Mouse (Mus musculus): Measurements from ENCODE around the gene Dusp9. TPM values are rescaled to one million over a fixed set of nuclear protein-coding genes. Genes with fewer than 3 reads are reported as not detected.

Gene Dusp9
- total and polyA plus RNA-seq, 2 experiments from 2014 or later = 0.12 to 2.2 TPM

DNA sequence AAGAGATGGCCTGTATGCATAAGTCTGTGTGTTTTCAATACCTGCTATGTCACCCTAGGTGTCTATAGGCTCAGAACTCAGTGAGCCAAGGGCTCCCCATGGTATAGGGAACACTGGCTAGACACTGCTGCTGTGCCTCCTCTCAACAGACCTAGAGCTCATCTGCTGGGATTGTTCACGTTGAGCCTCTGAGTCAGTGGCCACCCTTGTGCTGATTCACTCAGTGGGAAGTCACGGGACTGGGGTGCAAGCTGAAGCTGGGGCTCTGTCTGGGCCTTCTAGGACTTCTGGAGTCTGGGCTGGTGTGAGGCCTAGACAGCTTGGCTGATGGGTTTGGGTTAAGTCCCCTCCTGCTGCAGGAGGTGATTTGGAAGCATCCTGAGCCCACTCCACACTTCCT is 36.0 kb downstream of the Dusp9 start:
- peak overlapping the region; percentile 81 for H3K4me2 ChIP-seq (ENCODE audit: low read depth, low read length)
- WGBS = 52% methylated on average over 2 of the region's 2 CpGs
- peak overlapping the region; percentile 74; the same call in 1 of the 2 replicates for H3K4me3 ChIP-seq (ENCODE audit: low read depth, low read length)

DNA sequence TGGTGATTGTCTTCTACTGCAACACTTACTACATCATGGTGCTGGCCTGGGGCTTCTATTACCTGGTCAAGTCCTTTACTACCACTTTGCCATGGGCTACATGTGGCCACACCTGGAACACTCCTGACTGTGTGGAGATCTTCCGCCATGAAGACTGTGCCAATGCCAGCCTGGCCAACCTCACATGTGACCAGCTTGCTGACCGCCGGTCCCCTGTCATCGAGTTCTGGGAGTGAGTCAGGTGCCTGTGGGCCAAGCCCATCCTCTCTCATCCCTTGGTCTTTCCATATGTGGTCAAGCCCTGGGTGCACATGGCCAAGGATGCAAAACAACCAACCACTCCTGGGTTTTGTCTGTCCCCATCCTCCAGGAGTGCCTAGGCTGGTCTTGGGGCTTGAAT is 37.4 kb downstream of the Dusp9 start:
- no peaks in the 10 kb centered on the region; the same call in 1 of the 2 replicates for H3K4me1 ChIP-seq (ENCODE audit: control insufficient read depth, insufficient read depth)
- H3K27me3 ChIP-seq (ENCODE audit: control insufficient read depth, insufficient read depth, low read length) = no peaks in the 10 kb centered on the region
- no peak overlapping the region for H3K4me3 ChIP-seq (ENCODE audit: low read depth, low read length)
- no peak overlapping the region for H3K27ac ChIP-seq (ENCODE audit: low read depth)
- H3K9ac ChIP-seq (replicated peaks; ENCODE audit: low read depth, low read length) = no peak overlapping the region
- WGBS = 92% methylated on average over 4 of the region's 4 CpGs
- DNase-seq (ENCODE audit: low spot score) = no peak
- no peak overlapping the region for H3K4me2 ChIP-seq (ENCODE audit: low read depth, low read length)
- no peak for TF ChIP-seq EP300 (IDR thresholded peaks at IDR 0.05; ENCODE audit: low read depth)
- TF ChIP-seq CTCF (IDR thresholded peaks at IDR 0.05; ENCODE audit: low read depth) = no peak
- H3K36me3 ChIP-seq (replicated peaks; ENCODE audit: control insufficient read depth, insufficient read depth, low read length) = peaks cover 33% of the 10 kb centered on the region
- no peak for ATAC-seq (ENCODE audit: insufficient read depth, low read depth)
- H3K9me3 ChIP-seq (replicated peaks; ENCODE audit: control insufficient read depth, low read length) = no peaks in the 10 kb centered on the region

More for the DNA sequence above, 36.0 kb downstream of the Dusp9 start:
- DNase-seq (ENCODE audit: low spot score) (no peak), ATAC-seq (ENCODE audit: insufficient read depth, low read depth) (no peak)
- no peak for TF ChIP-seq EP300 (IDR thresholded peaks at IDR 0.05; ENCODE audit: low read depth)
- TF ChIP-seq CTCF (IDR thresholded peaks at IDR 0.05; ENCODE audit: low read depth) = no peak
- H3K27ac ChIP-seq (ENCODE audit: low read depth) = no peak overlapping the region
- no peak overlapping the region for H3K9ac ChIP-seq (replicated peaks; ENCODE audit: low read depth, low read length)
- H3K4me1 ChIP-seq (ENCODE audit: control insufficient read depth, insufficient read depth) = no peaks in the 10 kb centered on the region; the same call in 1 of the 2 replicates
- H3K9me3 ChIP-seq (replicated peaks; ENCODE audit: control insufficient read depth, low read length) = no peaks in the 10 kb centered on the region
- peaks cover 25% of the 10 kb centered on the region for H3K36me3 ChIP-seq (replicated peaks; ENCODE audit: control insufficient read depth, insufficient read depth, low read length)
- no peaks in the 10 kb centered on the region for H3K27me3 ChIP-seq (ENCODE audit: control insufficient read depth, insufficient read depth, low read length)

DNA sequence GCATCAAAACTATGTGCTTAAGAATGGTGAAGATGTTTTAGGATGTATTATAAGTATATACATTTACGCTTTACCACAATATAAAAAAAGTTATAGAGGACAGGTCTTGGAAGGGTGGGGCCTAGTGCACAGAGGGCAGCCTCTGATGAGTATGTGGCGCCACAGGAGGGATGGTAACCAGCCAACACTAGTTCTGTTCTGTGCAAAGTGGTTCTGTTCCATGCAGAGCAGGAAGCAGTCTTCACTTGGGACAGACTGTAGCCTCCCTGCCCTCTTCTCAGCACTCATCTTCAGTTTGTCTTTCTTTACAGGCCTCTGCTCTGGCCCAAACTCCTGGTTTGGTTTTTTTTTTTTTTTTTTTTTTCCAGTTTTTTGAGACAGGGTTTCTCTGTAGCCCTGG is 44.9 kb downstream of the Dusp9 start:
- Histone ChIP-seq H3K27me3 (ENCODE audit: control insufficient read depth, insufficient read depth, low read length) (no peaks in the 10 kb centered on the region), H3K4me3 (ENCODE audit: low read depth, low read length) (no peak overlapping the region), H3K9me3 (replicated peaks; ENCODE audit: control insufficient read depth, low read length) (no peaks in the 10 kb centered on the region), H3K9ac (replicated peaks; ENCODE audit: low read depth, low read length) (no peak overlapping the region), H3K36me3 (replicated peaks; ENCODE audit: control insufficient read depth, insufficient read depth, low read length) (peaks cover 40% of the 10 kb centered on the region), H3K4me1 (ENCODE audit: control insufficient read depth, insufficient read depth) (no peaks in the 10 kb centered on the region), H3K4me2 (ENCODE audit: low read depth, low read length) (no peak overlapping the region), H3K27ac (ENCODE audit: low read depth) (no peak overlapping the region)
- 87% methylated on average over 2 of the region's 2 CpGs for WGBS
- TF ChIP-seq CTCF (IDR thresholded peaks at IDR 0.05; ENCODE audit: low read depth) (no peak), EP300 (IDR thresholded peaks at IDR 0.05; ENCODE audit: low read depth) (no peak)
- no peak for ATAC-seq (ENCODE audit: insufficient read depth, low read depth)
- DNase-seq (ENCODE audit: low spot score) = no peak

DNA sequence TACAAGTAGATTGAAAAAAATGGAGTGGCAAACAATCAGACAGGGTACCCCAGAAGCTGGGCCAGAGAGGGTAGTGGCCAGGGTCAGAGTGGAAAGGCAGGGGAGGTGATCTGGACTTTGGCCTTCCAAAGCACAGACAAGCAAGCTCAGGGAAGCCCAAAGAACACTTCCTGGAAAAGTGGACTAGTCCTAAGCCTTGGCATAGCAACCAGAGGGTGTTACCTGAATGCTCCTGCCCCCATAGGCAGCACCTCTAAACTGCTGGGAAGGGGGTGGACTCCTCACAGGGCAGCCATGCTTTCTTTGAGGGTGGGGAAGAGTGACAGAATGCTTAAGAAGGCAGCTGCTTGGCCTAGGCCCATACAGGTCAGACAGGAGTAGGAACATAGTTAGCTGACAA is 45.8 kb downstream of the Dusp9 start:
- Histone ChIP-seq H3K27me3 (ENCODE audit: control insufficient read depth, insufficient read depth, low read length) (no peaks in the 10 kb centered on the region), H3K4me2 (ENCODE audit: low read depth, low read length) (no peak overlapping the region), H3K4me1 (ENCODE audit: control insufficient read depth, insufficient read depth) (no peaks in the 10 kb centered on the region), H3K4me3 (ENCODE audit: low read depth, low read length) (no peak overlapping the region), H3K9ac (replicated peaks; ENCODE audit: low read depth, low read length) (no peak overlapping the region; the same call in 1 of the 2 replicates), H3K36me3 (replicated peaks; ENCODE audit: control insufficient read depth, insufficient read depth, low read length) (peaks cover 33% of the 10 kb centered on the region), H3K9me3 (replicated peaks; ENCODE audit: control insufficient read depth, low read length) (no peaks in the 10 kb centered on the region), H3K27ac (ENCODE audit: low read depth) (peak overlapping the region; percentile 96)
- ATAC-seq (ENCODE audit: insufficient read depth, low read depth) (no peak), DNase-seq (ENCODE audit: low spot score) (no peak)
- TF ChIP-seq CTCF (IDR thresholded peaks at IDR 0.05; ENCODE audit: low read depth) = no peak
- no peak for TF ChIP-seq EP300 (IDR thresholded peaks at IDR 0.05; ENCODE audit: low read depth)

GRCm38 (mm10) chrX:73685629-73686028 is 46.4 kb downstream of the Dusp9 start:
- H3K9ac ChIP-seq (replicated peaks; ENCODE audit: low read depth, low read length) = no peak overlapping the region; the same call in 1 of the 2 replicates
- DNase-seq (ENCODE audit: low spot score) (peak; percentile 80), ATAC-seq (ENCODE audit: insufficient read depth, low read depth) (peak; percentile 90)
- WGBS = 39% methylated on average over 3 of the region's 3 CpGs
- no peak overlapping the region for H3K4me2 ChIP-seq (ENCODE audit: low read depth, low read length)
- H3K9me3 ChIP-seq (replicated peaks; ENCODE audit: control insufficient read depth, low read length) = no peaks in the 10 kb centered on the region
- H3K36me3 ChIP-seq (replicated peaks; ENCODE audit: control insufficient read depth, insufficient read depth, low read length) = peaks cover 26% of the 10 kb centered on the region
- H3K4me3 ChIP-seq (ENCODE audit: low read depth, low read length) = no peak overlapping the region
- H3K27me3 ChIP-seq (ENCODE audit: control insufficient read depth, insufficient read depth, low read length) = no peaks in the 10 kb centered on the region
- H3K27ac ChIP-seq (ENCODE audit: low read depth) = peak overlapping the region; percentile 96
- H3K4me1 ChIP-seq (ENCODE audit: control insufficient read depth, insufficient read depth) = no peaks in the 10 kb centered on the region
- TF ChIP-seq CTCF (IDR thresholded peaks at IDR 0.05; ENCODE audit: low read depth) = no peak
- no peak for TF ChIP-seq EP300 (IDR thresholded peaks at IDR 0.05; ENCODE audit: low read depth)

DNA sequence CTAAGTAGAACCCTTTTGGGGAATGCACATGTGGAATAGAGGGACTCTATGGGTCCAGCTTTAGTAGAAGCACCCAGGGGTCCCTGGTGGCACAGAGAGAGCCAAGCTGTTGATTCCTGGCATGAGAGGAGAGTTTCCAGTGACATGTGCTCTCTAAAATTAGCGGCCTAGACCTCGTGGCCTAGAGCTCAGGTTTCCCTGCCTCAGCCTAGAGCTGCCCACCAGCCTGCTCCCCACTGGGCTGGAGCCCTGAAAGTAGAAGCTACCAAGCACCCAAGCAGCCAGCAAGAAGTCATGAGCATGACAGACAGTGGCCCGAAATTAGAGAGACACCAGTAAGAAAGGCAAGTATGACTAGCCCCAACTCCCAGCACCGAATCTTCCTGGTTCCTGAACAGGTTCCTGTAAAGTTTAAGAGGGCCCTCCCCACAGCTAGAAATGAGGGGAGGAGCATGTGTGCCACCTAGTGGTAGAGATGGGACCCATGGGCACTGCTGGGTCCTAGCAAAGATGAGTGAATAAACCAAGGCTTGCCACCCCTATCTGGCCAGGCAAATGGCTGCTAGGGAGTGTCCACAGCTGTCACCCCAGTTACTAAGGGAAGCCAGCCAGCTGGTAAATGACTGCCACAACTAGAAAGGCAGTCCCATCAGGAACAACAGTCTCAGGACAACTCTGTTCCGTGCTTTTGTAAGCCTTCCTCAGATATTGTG is 51.9 kb downstream of the Dusp9 start:
- Histone ChIP-seq H3K4me2 (ENCODE audit: low read depth, low read length) (no peak overlapping the region), H3K9me3 (replicated peaks; ENCODE audit: control insufficient read depth, low read length) (no peaks in the 10 kb centered on the region), H3K4me1 (ENCODE audit: control insufficient read depth, insufficient read depth) (no peaks in the 10 kb centered on the region), H3K4me3 (ENCODE audit: low read depth, low read length) (no peak overlapping the region), H3K27ac (ENCODE audit: low read depth) (peak overlapping the region; percentile 55), H3K27me3 (ENCODE audit: control insufficient read depth, insufficient read depth, low read length) (no peaks in the 10 kb centered on the region), H3K9ac (replicated peaks; ENCODE audit: low read depth, low read length) (no peak overlapping the region), H3K36me3 (replicated peaks; ENCODE audit: control insufficient read depth, insufficient read depth, low read length) (peaks cover 11% of the 10 kb centered on the region)
- whole genome bisulfite sequencing = 44% methylated on average over 5 of the region's 5 CpGs
- peak; percentile 44 for DNase-seq (ENCODE audit: low spot score)
- peak; percentile 67 for TF ChIP-seq CTCF (IDR thresholded peaks at IDR 0.05; ENCODE audit: low read depth)
- TF ChIP-seq EP300 (IDR thresholded peaks at IDR 0.05; ENCODE audit: low read depth) = no peak
- peak; percentile 82 for ATAC-seq (ENCODE audit: insufficient read depth, low read depth)

Other genes starting within 250 kb of the Dusp9 start
- gene Gm18336, start 240.7 kb upstream of the Dusp9 start, total RNA-seq (2014; rRNA removed; ENCODE audit: low replicate concordance) = not detected in 2 replicates
- not detected in 2 replicates for gene Gm18336, start 240.7 kb upstream of the Dusp9 start, polyA plus RNA-seq (2015; fragmentation: Nextera tagmentation; extraction: Ambion mirVana)
- 0.76 TPM in 1 of 2 replicates, not detected in the other for gene Zfp92, start 228.3 kb upstream of the Dusp9 start, total RNA-seq (2014; rRNA removed; ENCODE audit: low replicate concordance)
- gene Zfp92, start 228.3 kb upstream of the Dusp9 start, polyA plus RNA-seq (2015; fragmentation: Nextera tagmentation; extraction: Ambion mirVana) = not detected in 2 replicates
- not detected in 2 replicates for gene Trex2, start 204.1 kb upstream of the Dusp9 start, total RNA-seq (2014; rRNA removed; ENCODE audit: low replicate concordance)
- not detected in 2 replicates for gene Trex2, start 204.1 kb upstream of the Dusp9 start, polyA plus RNA-seq (2015; fragmentation: Nextera tagmentation; extraction: Ambion mirVana)
- gene Haus7, start 180.4 kb upstream of the Dusp9 start, total RNA-seq (2014; rRNA removed; ENCODE audit: low replicate concordance) = 15.6 and 23.2 TPM in 2 replicates
- 33.3 and 34.7 TPM in 2 replicates for gene Haus7, start 180.4 kb upstream of the Dusp9 start, polyA plus RNA-seq (2015; fragmentation: Nextera tagmentation; extraction: Ambion mirVana)
- 198 and 304 TPM in 2 replicates for gene Bgn, start 155.8 kb upstream of the Dusp9 start, total RNA-seq (2014; rRNA removed; ENCODE audit: low replicate concordance)
- 61.6 and 64.1 TPM in 2 replicates for gene Bgn, start 155.8 kb upstream of the Dusp9 start, polyA plus RNA-seq (2015; fragmentation: Nextera tagmentation; extraction: Ambion mirVana)
- gene Atp2b3, start 136.3 kb upstream of the Dusp9 start, total RNA-seq (2014; rRNA removed; ENCODE audit: low replicate concordance) = 0.53 and 1.1 TPM in 2 replicates
- 0.14 and 0.20 TPM in 2 replicates for gene Atp2b3, start 136.3 kb upstream of the Dusp9 start, polyA plus RNA-seq (2015; fragmentation: Nextera tagmentation; extraction: Ambion mirVana)
- gene Pnck, start 20.7 kb downstream of the Dusp9 start, total RNA-seq (2014; rRNA removed; ENCODE audit: low replicate concordance) = 2.7 and 14.8 TPM in 2 replicates
- 9.9 and 12.0 TPM in 2 replicates for gene Pnck, start 20.7 kb downstream of the Dusp9 start, polyA plus RNA-seq (2015; fragmentation: Nextera tagmentation; extraction: Ambion mirVana)
- 99.7 and 138 TPM in 2 replicates for gene Slc6a8, start 33.7 kb downstream of the Dusp9 start, total RNA-seq (2014; rRNA removed; ENCODE audit: low replicate concordance)
- 11.0 and 11.9 TPM in 2 replicates for gene Slc6a8, start 33.7 kb downstream of the Dusp9 start, polyA plus RNA-seq (2015; fragmentation: Nextera tagmentation; extraction: Ambion mirVana)
- 65.5 and 65.7 TPM in 2 replicates for gene Bcap31, start 76.8 kb downstream of the Dusp9 start, total RNA-seq (2014; rRNA removed; ENCODE audit: low replicate concordance)
- gene Bcap31, start 76.8 kb downstream of the Dusp9 start, polyA plus RNA-seq (2015; fragmentation: Nextera tagmentation; extraction: Ambion mirVana) = 148 and 159 TPM in 2 replicates
- gene Abcd1, start 77.2 kb downstream of the Dusp9 start, total RNA-seq (2014; rRNA removed; ENCODE audit: low replicate concordance) = 22.0 and 27.4 TPM in 2 replicates
- 14.1 and 14.3 TPM in 2 replicates for gene Abcd1, start 77.2 kb downstream of the Dusp9 start, polyA plus RNA-seq (2015; fragmentation: Nextera tagmentation; extraction: Ambion mirVana)
- gene Plxnb3, start 117.7 kb downstream of the Dusp9 start, total RNA-seq (2014; rRNA removed; ENCODE audit: low replicate concordance) = 0.31 and 3.4 TPM in 2 replicates
- gene Plxnb3, start 117.7 kb downstream of the Dusp9 start, polyA plus RNA-seq (2015; fragmentation: Nextera tagmentation; extraction: Ambion mirVana) = 0.67 and 0.81 TPM in 2 replicates
- gene Srpk3, start 135.0 kb downstream of the Dusp9 start, total RNA-seq (2014; rRNA removed; ENCODE audit: low replicate concordance) = 82.0 and 94.2 TPM in 2 replicates
- gene Srpk3, start 135.0 kb downstream of the Dusp9 start, polyA plus RNA-seq (2015; fragmentation: Nextera tagmentation; extraction: Ambion mirVana) = 70.5 and 73.1 TPM in 2 replicates
- 854 and 913 TPM in 2 replicates for gene Idh3g, start 147.5 kb downstream of the Dusp9 start, total RNA-seq (2014; rRNA removed; ENCODE audit: low replicate concordance)
- gene Idh3g, start 147.5 kb downstream of the Dusp9 start, polyA plus RNA-seq (2015; fragmentation: Nextera tagmentation; extraction: Ambion mirVana) = 632 and 648 TPM in 2 replicates
- 122 and 146 TPM in 2 replicates for gene Ssr4, start 147.6 kb downstream of the Dusp9 start, total RNA-seq (2014; rRNA removed; ENCODE audit: low replicate concordance)
- gene Ssr4, start 147.6 kb downstream of the Dusp9 start, polyA plus RNA-seq (2015; fragmentation: Nextera tagmentation; extraction: Ambion mirVana) = 181 and 194 TPM in 2 replicates
- gene Pdzd4, start 185.6 kb downstream of the Dusp9 start, total RNA-seq (2014; rRNA removed; ENCODE audit: low replicate concordance) = 2.0 and 2.6 TPM in 2 replicates
- 0.08 and 0.12 TPM in 2 replicates for gene Pdzd4, start 185.6 kb downstream of the Dusp9 start, polyA plus RNA-seq (2015; fragmentation: Nextera tagmentation; extraction: Ambion mirVana)